In the genomic region with DNA sequence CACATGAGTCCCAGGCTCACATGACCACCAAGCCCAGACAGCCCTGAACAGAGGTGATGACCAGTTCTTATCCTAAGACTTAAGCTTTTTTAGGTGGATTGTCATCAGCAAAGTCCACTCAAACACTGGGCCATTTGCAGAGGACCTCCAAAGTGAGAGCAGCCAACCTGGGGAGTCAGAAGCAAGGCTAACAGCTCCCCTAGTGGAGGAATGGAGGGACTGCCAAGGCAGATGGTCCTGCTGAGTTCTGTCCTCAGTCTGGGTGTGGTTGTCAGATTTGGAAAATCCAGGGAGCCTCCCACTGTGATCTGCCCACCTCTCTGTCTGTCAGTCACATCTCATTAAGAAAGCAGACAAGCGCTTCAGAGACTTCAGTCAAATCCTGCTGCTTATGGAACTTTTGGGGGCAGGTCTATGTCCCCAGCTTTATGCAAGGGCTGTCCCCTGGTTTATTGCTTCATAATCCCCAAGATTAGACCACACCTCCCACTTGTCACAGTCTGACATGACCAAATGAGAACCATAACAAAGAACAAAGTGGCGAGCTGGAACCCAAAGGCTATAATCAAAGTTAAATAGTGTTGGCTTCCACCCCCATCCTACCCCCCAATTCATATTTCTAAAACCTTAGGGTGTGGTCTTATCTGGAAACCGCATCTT, we compare ENCODE assay signal across 9 mouse cellular contexts. TPM values are rescaled to one million over a fixed set of nuclear protein-coding genes. Genes with fewer than 3 reads are reported as not detected.
A peak's percentile ranks its signal among the peaks of the same experiment; 100 is the strongest.
DNase-seq lines count a peak whose midpoint lies in the region; ATAC-seq and TF ChIP-seq lines count a peak whose summit lies in the region.
"Had no signal": no experiment of that assay in that cellular context is flagged by ENCODE, and none has a peak within 500 bp of the region (broad histone marks: within the 10 kb centered on the region; RNA-seq: fewer than 3 reads in every experiment).

No protein-coding gene starts in this region.

- H3K4me1 ChIP-seq in kidney, postnatal 0 days (replicated peaks; ENCODE audit: insufficient read depth, low read length): no peaks in the 10 kb centered on the region
- no peaks in the 10 kb centered on the region for H3K4me1 ChIP-seq in kidney, embryonic 14.5 days (ENCODE audit: control insufficient read depth, insufficient read depth, low read length)
- no peaks in the 10 kb centered on the region for H3K4me1 ChIP-seq in G1E (ENCODE audit: insufficient read depth, low read depth, low read length)
- H3K4me1 ChIP-seq in bone marrow macrophage, adult 2 months (ENCODE audit: control insufficient read depth, insufficient read depth, low read length): peaks cover 3% of the 10 kb centered on the region; the same call in 1 of the 2 replicates
- no peaks in the 10 kb centered on the region; the same call in 1 of the 2 replicates for H3K4me1 ChIP-seq in embryonic facial prominence, embryonic 14.5 days (ENCODE audit: control insufficient read depth, insufficient read depth, low read length)
- peaks cover 8% of the 10 kb centered on the region for H3K4me1 ChIP-seq in limb, embryonic 14.5 days (ENCODE audit: control insufficient read depth, insufficient read depth, low read length)

- H3K4me3 ChIP-seq in kidney, postnatal 0 days (replicated peaks; ENCODE audit: low read depth, low read length): no peak overlapping the region
- no peak overlapping the region for H3K4me3 ChIP-seq in kidney, embryonic 14.5 days (ENCODE audit: low read length)
- no peak overlapping the region for H3K4me3 ChIP-seq in G1E (ENCODE audit: low read depth, low read length)
- H3K4me3 ChIP-seq in bone marrow macrophage, adult 2 months (ENCODE audit: insufficient read depth, low read length): no peak overlapping the region
- no peak overlapping the region for H3K4me3 ChIP-seq in embryonic facial prominence, embryonic 14.5 days (ENCODE audit: low read depth, low read length)
- no peak overlapping the region for H3K4me3 ChIP-seq in limb, embryonic 14.5 days (replicated peaks; ENCODE audit: low read length)
- H3K4me3 ChIP-seq: midbrain, embryonic 12.5 days had no signal

- DNase-seq in kidney, postnatal 0 days (ENCODE audit: low spot score): peak; percentile 67
- DNase-seq in G1E (ENCODE audit: low spot score): peak; percentile 47
- DNase-seq in embryonic facial prominence, embryonic 14.5 days (ENCODE audit: low spot score): peak; percentile 35
- DNase-seq in limb, embryonic 14.5 days (ENCODE audit: low spot score): peak; percentile 48
- DNase-seq in right cerebral cortex, postnatal 10 days (ENCODE audit: low spot score in 2 of 2): peak; percentile 74 to 75
- no peak for DNase-seq in ovary, postnatal 10 days (ENCODE audit: low spot score)

- 72% methylated on average over 3 of the region's 3 CpGs for WGBS in kidney, postnatal 0 days
- 78% methylated on average over 3 of the region's 3 CpGs for WGBS in kidney, embryonic 14.5 days
- 72% methylated on average over 3 of the region's 3 CpGs for WGBS in embryonic facial prominence, embryonic 14.5 days
- WGBS in limb, embryonic 14.5 days: 68% methylated on average over 3 of the region's 3 CpGs

- H3K9me3 ChIP-seq in kidney, postnatal 0 days (replicated peaks; ENCODE audit: low read length): no peaks in the 10 kb centered on the region
- H3K9me3 ChIP-seq in kidney, embryonic 14.5 days (ENCODE audit: control insufficient read depth, low read length): no peaks in the 10 kb centered on the region
- no peaks in the 10 kb centered on the region for H3K9me3 ChIP-seq in G1E (replicated peaks)
- H3K9me3 ChIP-seq in embryonic facial prominence, embryonic 14.5 days (ENCODE audit: control insufficient read depth, low read length): no peaks in the 10 kb centered on the region
- H3K9me3 ChIP-seq in limb, embryonic 14.5 days (ENCODE audit: control insufficient read depth, low read length): no peaks in the 10 kb centered on the region
- H3K9me3 ChIP-seq: midbrain, embryonic 12.5 days had no signal

- no peak for TF ChIP-seq POLR2A in bone marrow macrophage, adult 2 months (IDR thresholded peaks at IDR 0.05; ENCODE audit: borderline replicate concordance, low read depth, low read length)
- TF ChIP-seq POLR2A in limb, embryonic 14.5 days (IDR thresholded peaks at IDR 0.05; ENCODE audit: borderline replicate concordance, extremely low read depth, insufficient read depth, insufficient read length): no peak

- no peaks in the 10 kb centered on the region for H3K36me3 ChIP-seq in kidney, postnatal 0 days (ENCODE audit: insufficient read depth, low read length)
- no peaks in the 10 kb centered on the region for H3K36me3 ChIP-seq in kidney, embryonic 14.5 days (ENCODE audit: control insufficient read depth, insufficient read depth, low read length)
- no peaks in the 10 kb centered on the region for H3K36me3 ChIP-seq in G1E (replicated peaks)
- H3K36me3 ChIP-seq in embryonic facial prominence, embryonic 14.5 days (ENCODE audit: control insufficient read depth, insufficient read depth, low read length): 0 out of 2 replicates have a peak, but pooled peaks cover 5% of the 10 kb centered on the region
- H3K36me3 ChIP-seq in limb, embryonic 14.5 days (ENCODE audit: control insufficient read depth, insufficient read depth, low read length): peaks cover 3% of the 10 kb centered on the region; the same call in 1 of the 2 replicates

- ATAC-seq in kidney, postnatal 0 days (replicated peaks; ENCODE audit: low FRiP score, low read depth): no peak
- no peak for ATAC-seq in kidney, embryonic 14.5 days (ENCODE audit: low FRiP score, low TSS enrichment)
- no peak for ATAC-seq in G1E (ENCODE audit: extremely low read depth, insufficient number of reproducible peaks, low FRiP score, poor library complexity, severe bottlenecking)
- no peak for ATAC-seq in embryonic facial prominence, embryonic 14.5 days (ENCODE audit: low read depth)
- ATAC-seq in limb, embryonic 14.5 days (ENCODE audit: low FRiP score, low read depth): no peak

- peak; percentile 82 for TF ChIP-seq CTCF in kidney, postnatal 0 days (IDR thresholded peaks at IDR 0.05; ENCODE audit: low read depth)
- TF ChIP-seq CTCF in G1E (IDR thresholded peaks at IDR 0.05; ENCODE audit: low read depth, low read length): peak; percentile 82
- peak; percentile 72 for TF ChIP-seq CTCF in bone marrow macrophage, adult 2 months (IDR thresholded peaks at IDR 0.05; ENCODE audit: low read depth, low read length)

- no peaks in the 10 kb centered on the region for H3K27me3 ChIP-seq in kidney, postnatal 0 days (ENCODE audit: insufficient read depth, low read length)
- no peaks in the 10 kb centered on the region for H3K27me3 ChIP-seq in kidney, embryonic 14.5 days (ENCODE audit: control insufficient read depth, insufficient read depth, low read length)
- no peaks in the 10 kb centered on the region; the same call in 1 of the 2 replicates for H3K27me3 ChIP-seq in G1E (ENCODE audit: insufficient read depth, low read length)
- H3K27me3 ChIP-seq in embryonic facial prominence, embryonic 14.5 days (replicated peaks; ENCODE audit: control insufficient read depth, insufficient read depth, low read length): no peaks in the 10 kb centered on the region
- no peaks in the 10 kb centered on the region for H3K27me3 ChIP-seq in limb, embryonic 14.5 days (ENCODE audit: control insufficient read depth, insufficient read depth, low read length)
- H3K27me3 ChIP-seq: midbrain, embryonic 12.5 days had no signal

- no peak overlapping the region for H3K4me2 ChIP-seq in kidney, postnatal 0 days (ENCODE audit: low read length)
- H3K4me2 ChIP-seq in kidney, embryonic 14.5 days (replicated peaks; ENCODE audit: low read depth, low read length): no peak overlapping the region
- H3K4me2 ChIP-seq in embryonic facial prominence, embryonic 14.5 days (ENCODE audit: low read depth, low read length): no peak overlapping the region
- no peak overlapping the region for H3K4me2 ChIP-seq in limb, embryonic 14.5 days (replicated peaks; ENCODE audit: low read depth, low read length, severe bottlenecking)
- H3K4me2 ChIP-seq: midbrain, embryonic 12.5 days had no signal

- H3K27ac ChIP-seq in kidney, postnatal 0 days: no peak overlapping the region
- H3K27ac ChIP-seq in kidney, embryonic 14.5 days (ENCODE audit: low read depth, low read length): no peak overlapping the region
- H3K27ac ChIP-seq in bone marrow macrophage, adult 2 months (ENCODE audit: insufficient read depth, low read depth, low read length): no peak overlapping the region
- no peak overlapping the region for H3K27ac ChIP-seq in embryonic facial prominence, embryonic 14.5 days (replicated peaks; ENCODE audit: low read depth, low read length)
- H3K27ac ChIP-seq in limb, embryonic 14.5 days (replicated peaks; ENCODE audit: low read depth, low read length): no peak overlapping the region

- H3K9ac ChIP-seq in kidney, postnatal 0 days (ENCODE audit: low read depth, low read length): no peak overlapping the region
- H3K9ac ChIP-seq in kidney, embryonic 14.5 days (ENCODE audit: low read depth, low read length): no peak overlapping the region
- H3K9ac ChIP-seq in embryonic facial prominence, embryonic 14.5 days (ENCODE audit: low read depth, low read length): no peak overlapping the region
- H3K9ac ChIP-seq in limb, embryonic 14.5 days (ENCODE audit: low read depth, low read length, severe bottlenecking): no peak overlapping the region
- H3K9ac ChIP-seq: midbrain, embryonic 12.5 days had no signal

RNA-seq across cellular contexts. Expression of a gene that starts 20.7 kb away (rescaled TPM):
- polyA plus RNA-seq in kidney, postnatal 0 days (2015; fragmentation: Nextera tagmentation; extraction: Ambion mirVana): 3.7 and 4.8 TPM in 2 replicates
- polyA plus RNA-seq in kidney, embryonic 14.5 days (2014; fragmentation: Nextera tagmentation; extraction: Ambion mirVana): 3.2 and 6.9 TPM in 2 replicates
- total RNA-seq in G1E (2014; fragmentation: Nextera tagmentation): not detected in 2 replicates
- 0.05 and 0.06 TPM in 2 replicates for total RNA-seq in G1E (2017)
- polyA plus RNA-seq in G1E (2012): under 0.01 TPM in 1 of 2 replicates, not detected in the other
- polyA plus RNA-seq in bone marrow macrophage, adult 2 months (2012; ENCODE audit: insufficient read depth, insufficient read length, missing spikeins): not detected in 2 replicates
- 30.7 and 32.4 TPM in 2 replicates for polyA plus RNA-seq in embryonic facial prominence, embryonic 14.5 days (2014; fragmentation: Nextera tagmentation; extraction: Ambion mirVana)
- 8.1 and 10.4 TPM in 2 replicates for polyA plus RNA-seq in limb, embryonic 14.5 days (2012; rRNA removed)
- polyA plus RNA-seq in limb, embryonic 14.5 days (2014; fragmentation: Nextera tagmentation; extraction: Ambion mirVana): 16.4 and 17.5 TPM in 2 replicates

RNA-seq across cellular contexts. Expression of a gene that starts 54.0 kb away (rescaled TPM):
- 0.24 and 0.33 TPM in 2 replicates for polyA plus RNA-seq in kidney, postnatal 0 days (2015; fragmentation: Nextera tagmentation; extraction: Ambion mirVana)
- not detected in 2 replicates for polyA plus RNA-seq in kidney, embryonic 14.5 days (2014; fragmentation: Nextera tagmentation; extraction: Ambion mirVana)
- not detected in 2 replicates for total RNA-seq in G1E (2014; fragmentation: Nextera tagmentation)
- not detected in 2 replicates for total RNA-seq in G1E (2017)
- polyA plus RNA-seq in G1E (2012): not detected in 2 replicates
- not detected in 2 replicates for polyA plus RNA-seq in bone marrow macrophage, adult 2 months (2012; ENCODE audit: insufficient read depth, insufficient read length, missing spikeins)
- not detected in 2 replicates for polyA plus RNA-seq in embryonic facial prominence, embryonic 14.5 days (2014; fragmentation: Nextera tagmentation; extraction: Ambion mirVana)
- polyA plus RNA-seq in limb, embryonic 14.5 days (2012; rRNA removed): not detected in 2 replicates
- polyA plus RNA-seq in limb, embryonic 14.5 days (2014; fragmentation: Nextera tagmentation; extraction: Ambion mirVana): not detected in 2 replicates
- polyA plus RNA-seq: midbrain, embryonic 12.5 days had no signal
